Mouse (Mus musculus): ENCODE measurements around the gene 1700018B08Rik. TPM values are rescaled to one million over a fixed set of nuclear protein-coding genes. Genes with fewer than 3 reads are reported as not detected.

Gene 1700018B08Rik
- total RNA-seq, 2 experiments from 2014 or later = not detected

DNA sequence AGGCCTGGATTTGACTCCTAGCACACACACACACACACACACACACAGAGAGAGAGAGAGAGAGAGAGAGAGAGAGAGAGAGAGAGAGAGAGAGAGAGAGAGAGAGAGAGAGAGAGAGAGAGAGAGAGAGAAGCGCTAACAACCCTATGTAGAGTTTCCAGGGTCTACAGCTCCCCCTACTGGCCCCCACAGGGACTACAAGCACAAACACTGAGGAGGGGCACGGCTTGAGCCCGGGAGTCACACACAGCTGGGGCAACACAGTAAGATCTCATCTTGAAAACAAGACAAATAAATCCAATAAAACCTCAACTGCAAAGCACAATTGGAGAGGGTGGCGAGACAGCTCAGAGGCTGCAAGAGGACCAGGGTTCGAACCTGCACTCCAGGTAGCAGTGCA lies 11.7 kb downstream of the 1700018B08Rik start:
- Histone ChIP-seq H3K4me3 (no peak overlapping the region), H3K27ac (no peak overlapping the region)
- DNase-seq = no peak
- intact Hi-C loops (cut with DNase I) = no loop called here
- peak; percentile 61 for TF ChIP-seq CTCF (IDR thresholded peaks at IDR 0.05)

DNA sequence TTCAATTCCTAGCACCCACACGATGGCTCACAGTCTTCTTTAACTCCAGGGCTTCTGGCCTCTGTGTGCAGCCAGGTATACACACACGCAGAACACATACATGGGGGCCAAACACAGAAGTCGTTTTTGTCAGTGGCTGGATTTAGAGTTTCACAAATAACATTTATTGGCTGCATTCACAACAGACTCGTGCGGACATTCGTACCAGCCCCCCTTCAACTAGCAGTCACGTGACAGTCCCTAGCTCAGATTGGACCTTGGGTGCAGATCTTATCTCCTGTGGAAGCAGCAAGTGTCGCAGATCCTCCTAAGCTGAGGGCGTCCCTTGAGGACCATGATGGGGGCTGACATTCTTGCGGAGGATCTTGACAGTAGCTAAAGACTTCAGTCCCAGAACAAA lies 13.5 kb downstream of the 1700018B08Rik start:
- intact Hi-C loops (cut with DNase I) = no loop called here
- H3K27ac ChIP-seq = no peak overlapping the region
- DNase-seq = no peak
- no peak overlapping the region for H3K4me3 ChIP-seq
- no peak for TF ChIP-seq CTCF (IDR thresholded peaks at IDR 0.05)

DNA sequence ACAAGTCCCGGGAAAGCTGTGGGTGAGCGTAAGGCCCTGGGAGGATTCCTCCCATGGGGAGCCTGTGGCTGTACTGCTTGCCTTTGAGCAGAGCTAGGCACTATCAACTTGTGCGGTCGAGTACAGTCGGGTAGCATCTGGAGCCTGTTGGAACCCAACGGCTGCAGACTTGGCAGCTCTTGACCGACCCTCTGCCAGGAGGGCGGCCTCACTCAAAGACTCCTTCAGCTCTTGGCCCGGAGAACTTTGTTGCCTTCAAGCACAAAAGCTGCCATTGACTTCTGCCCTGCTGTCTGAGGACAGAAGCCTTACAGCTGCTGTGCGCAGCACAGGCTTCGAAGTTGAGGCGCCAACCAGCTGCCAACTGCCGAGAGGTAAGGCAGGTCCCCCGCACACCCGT lies 15.3 kb downstream of the 1700018B08Rik start:
- intact Hi-C loops (cut with DNase I) = no loop called here
- Histone ChIP-seq H3K4me3 (no peak overlapping the region), H3K27ac (no peak overlapping the region)
- DNase-seq = no peak
- no peak for TF ChIP-seq CTCF (IDR thresholded peaks at IDR 0.05)

DNA sequence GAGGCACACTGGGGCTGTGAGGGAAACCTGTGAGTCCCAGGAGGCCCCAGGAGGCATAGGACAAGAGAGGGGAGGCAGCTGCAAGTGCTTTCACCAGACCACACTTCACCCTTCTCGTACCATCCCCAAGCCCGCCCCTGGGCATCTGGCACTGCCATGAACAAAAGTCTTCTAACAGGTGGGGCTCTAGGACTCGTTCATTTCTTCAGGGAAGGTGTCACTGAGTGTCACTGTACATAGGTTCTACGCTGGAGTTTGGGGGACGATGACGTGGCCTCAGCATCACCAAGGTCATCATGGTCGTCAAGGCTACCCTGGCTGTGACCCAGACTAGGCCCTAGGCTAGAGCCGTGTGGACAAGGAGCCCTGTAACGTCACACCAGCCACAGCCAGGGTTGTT lies 16.4 kb downstream of the 1700018B08Rik start:
- DNase-seq = no peak
- Histone ChIP-seq H3K4me3 (no peak overlapping the region), H3K27ac (no peak overlapping the region)
- no peak for TF ChIP-seq CTCF (IDR thresholded peaks at IDR 0.05)
- intact Hi-C loops (cut with DNase I) = no loop called here

DNA sequence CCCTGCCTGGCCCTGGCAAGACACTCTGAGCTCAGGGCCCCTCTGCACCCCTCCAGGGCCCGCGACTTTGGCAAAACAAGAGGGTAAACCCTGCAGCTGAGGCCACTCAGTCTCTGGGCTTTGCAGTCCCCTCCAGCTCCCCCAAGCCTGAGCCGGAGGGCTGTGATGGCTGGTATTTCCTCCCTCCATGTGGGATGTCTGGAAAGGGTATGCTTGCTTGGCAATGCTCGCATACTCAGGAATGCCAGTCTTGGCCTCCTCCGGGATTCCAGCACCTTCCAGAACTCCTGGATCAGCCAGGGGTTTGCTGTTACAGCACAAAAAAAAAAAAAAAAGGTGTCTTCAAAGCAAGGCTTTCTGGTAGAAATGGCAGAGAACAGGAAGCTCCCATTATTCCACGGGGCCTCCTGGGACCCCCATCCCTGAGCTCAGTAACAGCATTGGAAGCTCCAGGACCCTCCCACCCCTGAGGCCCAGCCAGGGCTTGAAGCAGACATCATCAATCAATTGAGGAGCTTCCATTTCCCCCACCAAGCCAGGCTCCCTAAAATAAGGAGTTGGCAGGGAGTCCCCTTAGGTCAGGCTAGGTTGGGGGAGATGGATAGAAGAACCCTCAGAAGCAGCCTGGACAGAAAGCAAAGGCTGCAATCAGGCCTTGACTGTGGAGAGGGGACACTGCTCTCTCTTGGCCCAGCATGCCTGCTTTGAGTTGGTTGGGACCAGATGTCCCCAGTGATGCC lies 17.1 kb downstream of the 1700018B08Rik start:
- no peak for DNase-seq
- Histone ChIP-seq H3K27ac (no peak overlapping the region), H3K4me3 (no peak overlapping the region)
- no peak for TF ChIP-seq CTCF (IDR thresholded peaks at IDR 0.05)
- intact Hi-C loops (cut with DNase I) = no loop called here

DNA sequence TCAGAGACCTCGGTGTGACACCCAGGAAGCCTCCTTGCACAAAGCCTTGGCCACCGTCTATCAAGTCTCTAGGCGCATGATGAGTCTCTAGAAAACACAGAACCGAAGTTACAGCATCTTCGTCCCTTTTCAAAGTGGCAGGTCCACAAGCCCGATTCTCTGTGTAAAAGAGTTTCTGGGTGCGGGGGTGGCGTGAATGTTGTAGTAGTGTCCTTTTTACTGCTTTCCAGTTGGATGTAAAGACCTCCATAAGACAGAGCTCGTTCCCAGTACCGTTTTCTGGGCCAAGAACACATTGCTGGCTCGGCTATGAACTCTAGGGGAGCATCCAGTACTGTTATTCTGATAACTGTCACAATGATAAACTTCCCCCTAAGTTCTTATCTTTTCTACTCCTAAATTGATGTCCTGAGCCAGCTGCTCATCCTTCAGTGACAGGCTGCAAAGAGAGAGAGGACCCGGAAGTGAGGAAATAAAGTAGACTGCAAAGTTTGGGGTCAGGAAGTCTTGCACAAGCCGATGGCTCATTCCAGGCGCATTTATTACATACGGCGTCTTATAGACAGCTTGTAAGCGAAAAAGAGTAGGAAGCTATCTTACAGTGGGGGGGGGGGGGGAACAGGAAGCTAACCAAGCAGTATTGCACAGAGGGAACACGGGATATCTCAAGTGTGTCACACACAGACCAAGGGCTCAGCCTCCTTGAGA lies 18.9 kb downstream of the 1700018B08Rik start:
- intact Hi-C loops (cut with DNase I) = no loop called here
- DNase-seq = no peak
- no peak overlapping the region for H3K27ac ChIP-seq
- H3K4me3 ChIP-seq = no peak overlapping the region
- no peak for TF ChIP-seq CTCF (IDR thresholded peaks at IDR 0.05)

DNA sequence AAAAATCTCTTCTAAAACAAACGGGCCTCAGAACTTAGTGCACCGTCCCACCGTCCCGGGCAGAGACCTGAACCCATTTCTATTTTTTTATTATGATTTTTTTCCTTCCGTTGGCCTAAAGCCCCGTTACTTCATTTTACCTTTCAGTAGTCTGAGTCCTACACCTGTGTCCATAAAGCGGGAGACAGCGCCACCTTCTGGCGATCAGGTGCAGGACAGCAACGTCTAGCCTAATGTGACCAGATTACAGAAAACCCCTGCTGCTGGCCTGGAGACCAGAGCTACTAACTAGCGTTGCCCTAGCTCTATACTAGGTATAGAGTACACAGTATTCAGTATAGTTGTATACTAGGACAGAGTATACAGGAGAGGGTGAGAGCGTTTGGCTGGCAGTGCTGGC lies 30.7 kb downstream of the 1700018B08Rik start:
- TF ChIP-seq CTCF (IDR thresholded peaks at IDR 0.05) = peak; percentile 96; the same call in 1 of the 2 replicates
- Histone ChIP-seq H3K4me3 (no peak overlapping the region), H3K27ac (no peak overlapping the region)
- peak; percentile 80 for DNase-seq
- intact Hi-C loops (cut with DNase I) = loop anchor here (1.0 to 5.0 kb wide), 2 partner anchors 116 to 400 kb away; no protein-coding TSS in a partner anchor

DNA sequence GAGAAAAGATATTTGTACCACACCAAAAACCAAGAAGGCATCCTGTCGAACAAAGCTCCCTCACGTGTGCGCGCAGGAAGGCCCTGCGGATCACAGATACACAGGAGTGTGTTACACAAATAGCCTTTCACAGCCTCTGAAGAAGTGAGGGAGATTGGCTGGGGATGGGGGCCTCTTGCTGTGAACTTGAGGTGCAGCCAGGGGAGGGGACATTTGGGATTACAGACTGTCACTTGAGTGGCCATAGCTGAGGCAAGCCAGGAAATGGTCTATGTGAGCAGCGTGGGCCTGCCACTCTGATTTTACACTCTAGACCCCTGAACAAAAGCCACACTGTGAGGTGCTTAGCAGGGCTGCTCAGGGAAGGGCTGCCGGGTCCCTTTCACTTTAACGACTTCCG lies 32.4 kb downstream of the 1700018B08Rik start:
- Histone ChIP-seq H3K4me3 (no peak overlapping the region), H3K27ac (no peak overlapping the region)
- intact Hi-C loops (cut with DNase I) = loop anchor here (5.0 kb wide), 1 partner anchor 114 kb away; no protein-coding TSS in a partner anchor
- no peak for DNase-seq
- no peak for TF ChIP-seq CTCF (IDR thresholded peaks at IDR 0.05)

DNA sequence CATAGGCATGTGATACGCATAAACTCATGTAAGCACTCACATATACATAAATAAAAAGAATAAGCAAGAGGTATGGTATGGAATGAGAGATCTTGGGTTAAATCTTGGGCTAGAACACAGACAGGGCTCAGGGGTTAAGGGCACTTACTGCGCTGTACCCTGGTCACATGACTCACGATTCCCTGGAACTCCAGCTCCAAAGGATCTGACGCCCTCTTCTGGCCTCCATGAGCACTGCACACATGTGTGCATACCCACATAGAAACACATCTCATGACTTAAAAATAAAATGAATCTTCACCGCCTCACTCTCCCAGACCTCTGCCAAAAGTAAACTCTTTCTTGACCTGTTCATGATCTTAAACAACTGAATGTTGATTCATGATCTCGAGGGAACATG lies 46.5 kb downstream of the 1700018B08Rik start:
- no peak overlapping the region for H3K4me3 ChIP-seq
- no peak for DNase-seq
- intact Hi-C loops (cut with DNase I) = no loop called here
- no peak overlapping the region for H3K27ac ChIP-seq
- TF ChIP-seq CTCF (IDR thresholded peaks at IDR 0.05) = no peak; the same call in 1 of the 2 replicates

DNA sequence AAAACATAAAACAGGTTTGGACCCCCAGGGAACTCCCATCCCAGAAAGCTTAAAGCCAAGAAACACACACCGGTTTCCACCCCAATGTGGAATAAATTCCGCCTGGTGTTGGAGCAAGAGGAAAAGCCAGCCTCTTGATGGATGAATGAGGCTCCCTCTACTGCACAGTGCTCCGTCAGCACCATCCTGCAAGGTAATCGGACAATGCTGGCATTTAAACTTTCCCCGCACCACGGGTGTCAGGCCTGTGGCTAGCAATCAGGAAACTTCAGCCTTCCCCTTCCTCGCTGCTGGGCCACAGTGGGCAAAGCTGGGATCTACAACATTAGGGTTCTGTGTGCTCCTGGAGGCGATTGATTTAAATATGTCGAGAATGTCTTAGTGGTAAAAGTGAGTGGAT lies 52.5 kb downstream of the 1700018B08Rik start:
- intact Hi-C loops (cut with DNase I) = no loop called here
- TF ChIP-seq CTCF (IDR thresholded peaks at IDR 0.05) = no peak

DNA sequence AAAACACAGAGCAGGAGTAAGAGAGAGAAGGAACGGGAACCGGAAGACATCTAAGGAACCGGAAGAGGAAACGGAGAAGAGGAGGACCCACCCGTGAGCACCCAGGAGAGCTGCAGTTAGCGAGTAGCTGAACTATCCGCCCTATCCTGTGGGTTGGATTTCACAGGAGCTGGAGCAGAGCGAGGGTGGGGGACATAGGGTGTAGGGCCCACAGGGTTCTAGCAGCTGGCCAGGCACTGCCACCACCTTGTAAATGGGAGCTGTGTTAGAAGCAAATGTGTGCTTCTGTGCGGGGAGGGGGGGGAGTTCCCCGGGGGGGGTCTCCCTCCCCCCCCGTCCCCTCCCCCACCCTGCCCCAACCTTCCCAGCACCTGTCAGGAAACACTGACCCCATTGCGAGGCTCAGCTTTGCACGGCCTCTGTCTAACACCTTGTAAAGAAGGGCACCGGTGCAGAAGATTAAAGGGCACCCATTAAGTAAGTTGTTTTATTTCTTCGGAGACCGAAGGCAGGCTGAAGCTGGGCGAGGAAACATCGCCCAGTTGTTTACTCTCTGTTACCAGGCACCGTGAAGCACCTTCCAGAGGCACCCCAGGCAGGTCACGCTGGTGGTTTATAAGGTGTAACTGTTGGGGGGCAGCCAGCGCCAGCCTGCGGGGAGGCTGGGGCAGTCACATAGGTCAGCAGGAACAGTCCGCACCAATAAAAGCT lies 59.9 kb downstream of the 1700018B08Rik start:
- no peak for TF ChIP-seq CTCF (IDR thresholded peaks at IDR 0.05)
- intact Hi-C loops (cut with DNase I) = no loop called here
- DNase-seq = no peak
- Histone ChIP-seq H3K27ac (no peak overlapping the region), H3K4me3 (no peak overlapping the region)

More for the DNA sequence above, 52.5 kb downstream of the 1700018B08Rik start:
- DNase-seq = no peak
- Histone ChIP-seq H3K4me3 (no peak overlapping the region), H3K27ac (no peak overlapping the region)

Other genes starting within 250 kb of the 1700018B08Rik start
- gene Fbxo31, start 34.5 kb upstream of the 1700018B08Rik start, total RNA-seq (2021) = 100 to 1,000 TPM; 141 to 165 TPM
- 100 to 1,000 TPM; 166 to 175 TPM for gene Map1lc3b, start 46.0 kb upstream of the 1700018B08Rik start, total RNA-seq (2021)
- gene Zcchc14, start 108.6 kb upstream of the 1700018B08Rik start, total RNA-seq (2021) = 10 to 100 TPM; 18.8 to 22.3 TPM
- gene Jph3, start 185.3 kb upstream of the 1700018B08Rik start, total RNA-seq (2021) = not detected